Mouse (Mus musculus): ENCODE measurements at regions not wholly inside any gene's neighbourhood (a gene's known extent, or its start where the extent isn't known, plus 50 kb on each side); places are given as distances from the start of the nearest gene placed in this dataset.

DNA sequence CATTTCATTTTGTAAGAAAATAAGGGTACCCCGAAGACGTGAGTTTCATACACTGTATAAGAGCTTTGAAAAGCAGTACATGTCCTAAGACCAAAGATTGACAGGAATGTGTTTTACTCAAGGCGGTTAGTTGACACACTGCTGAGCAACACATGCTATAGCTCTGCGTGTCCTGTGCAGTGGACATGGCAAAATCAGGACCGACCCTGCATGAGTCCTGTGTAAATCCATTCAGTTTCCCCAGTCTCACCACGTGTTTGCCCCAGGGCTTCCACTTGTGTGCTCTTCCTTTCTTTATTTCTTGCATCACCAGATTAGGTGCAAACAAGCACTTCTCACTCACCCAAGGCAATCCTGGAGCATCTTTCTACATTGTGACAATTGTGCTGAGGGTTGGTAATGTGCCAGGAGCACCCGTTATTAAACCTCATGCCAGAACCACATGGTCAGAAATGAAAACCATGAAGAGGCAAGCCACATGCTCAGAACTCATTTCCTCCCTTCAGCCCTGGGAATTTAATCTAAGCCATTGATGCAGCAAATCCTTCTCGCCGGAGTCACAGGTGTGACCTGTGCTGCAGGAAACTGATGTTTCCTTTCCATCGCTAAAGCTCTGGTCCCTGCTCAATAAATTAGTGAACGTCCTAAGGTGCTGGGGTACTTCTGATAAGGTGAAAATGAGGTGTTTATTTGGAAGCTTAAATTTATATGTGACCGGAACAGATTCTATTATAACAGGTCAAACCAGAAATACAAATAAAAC lies 261.2 kb upstream of the Zwint start:
- Histone ChIP-seq H3K36me3 (no peaks in the 10 kb centered on the region), H3K4me1 (replicated peaks) (no peaks in the 10 kb centered on the region), H3K4me3 (replicated peaks) (no peak overlapping the region), H3K27me3 (no peaks in the 10 kb centered on the region), H3K9me3 (no peaks in the 10 kb centered on the region), H3K27ac (no peak overlapping the region), H3K4me2 (replicated peaks) (no peak overlapping the region), H3K9ac (replicated peaks) (no peak overlapping the region)
- WGBS, result 88% methylated on average over 12 of the region's 12 CpGs
- no peak for ATAC-seq

DNA sequence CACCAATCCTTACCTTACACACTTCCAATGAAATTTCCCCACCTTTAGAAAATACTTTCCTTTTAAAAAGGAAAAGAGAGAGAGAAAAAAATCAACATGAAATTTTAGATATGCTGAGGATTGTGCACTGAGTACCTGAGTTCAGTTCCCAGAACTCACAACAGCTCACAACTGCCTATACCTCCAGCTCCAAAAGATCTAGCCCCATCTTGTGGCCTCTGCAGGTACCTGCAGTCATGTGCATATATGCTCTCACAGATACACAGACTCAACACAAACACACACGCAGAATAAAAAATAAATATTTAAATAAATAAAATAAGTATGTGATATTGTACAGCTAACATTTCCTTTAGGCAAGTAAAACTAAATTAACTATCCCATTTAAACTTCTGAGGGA lies 260.3 kb upstream of the Zwint start:
- ATAC-seq, result no peak
- H3K4me3 ChIP-seq (replicated peaks), result no peak overlapping the region
- no peaks in the 10 kb centered on the region for H3K36me3 ChIP-seq
- H3K4me1 ChIP-seq (replicated peaks), result no peaks in the 10 kb centered on the region
- no peaks in the 10 kb centered on the region for H3K27me3 ChIP-seq
- H3K4me2 ChIP-seq (replicated peaks), result no peak overlapping the region
- no peak overlapping the region for H3K27ac ChIP-seq
- H3K9ac ChIP-seq (replicated peaks), result no peak overlapping the region
- 93% methylated on average over 1 of the region's 1 CpGs for WGBS
- H3K9me3 ChIP-seq, result no peaks in the 10 kb centered on the region

DNA sequence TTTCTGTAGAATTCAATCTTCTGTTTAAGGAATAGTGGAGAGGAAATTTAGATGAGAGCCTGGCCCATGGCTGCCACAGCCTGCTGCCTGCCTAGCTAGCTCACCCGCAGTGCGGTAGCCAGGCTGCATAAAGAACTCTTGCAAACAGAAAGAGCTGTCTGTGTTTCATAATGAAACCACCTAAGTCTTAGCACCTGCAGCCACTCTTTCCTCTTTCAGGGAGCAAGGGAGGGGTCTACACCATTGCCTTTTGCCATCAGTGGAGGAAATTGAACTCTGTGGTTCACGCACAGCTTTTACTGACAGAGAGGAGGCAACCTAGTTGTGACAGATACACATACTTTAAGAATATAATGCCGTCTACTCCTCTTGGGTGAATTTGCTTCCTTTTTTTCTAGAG lies 251.4 kb upstream of the Zwint start:
- H3K4me2 ChIP-seq (replicated peaks), result no peak overlapping the region
- H3K9ac ChIP-seq (replicated peaks), result no peak overlapping the region
- no peak for ATAC-seq
- H3K4me3 ChIP-seq (replicated peaks), result no peak overlapping the region
- WGBS, result 54% methylated on average over 4 of the region's 4 CpGs
- H3K36me3 ChIP-seq, result no peaks in the 10 kb centered on the region
- H3K27ac ChIP-seq, result no peak overlapping the region
- H3K4me1 ChIP-seq (replicated peaks), result no peaks in the 10 kb centered on the region
- no peaks in the 10 kb centered on the region for H3K9me3 ChIP-seq
- H3K27me3 ChIP-seq, result no peaks in the 10 kb centered on the region

DNA sequence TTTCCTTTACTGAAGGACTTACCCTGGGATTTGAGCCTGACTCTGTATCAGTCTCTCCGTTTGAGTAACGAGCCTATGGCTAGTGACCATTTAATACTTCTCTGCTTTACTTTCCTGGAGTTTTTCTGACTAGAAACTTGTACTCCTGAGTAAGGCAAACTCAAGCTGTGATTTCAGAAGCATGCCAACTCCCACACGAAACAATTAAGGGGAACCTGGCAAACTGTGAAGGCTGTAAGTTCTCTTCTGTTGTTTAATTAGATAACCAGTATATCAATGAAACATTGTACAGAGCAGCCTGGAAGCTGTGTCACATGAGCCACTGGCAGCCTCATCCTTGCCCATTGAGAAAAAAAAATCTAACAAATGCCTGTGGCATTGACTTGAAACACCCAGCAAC lies 244.3 kb upstream of the Zwint start:
- no peak overlapping the region for H3K27ac ChIP-seq
- no peak for ATAC-seq
- no peak overlapping the region for H3K4me2 ChIP-seq (replicated peaks)
- no peaks in the 10 kb centered on the region for H3K27me3 ChIP-seq
- H3K4me1 ChIP-seq (replicated peaks), result no peaks in the 10 kb centered on the region
- no peaks in the 10 kb centered on the region for H3K9me3 ChIP-seq
- 82% methylated on average over 3 of the region's 3 CpGs for WGBS
- no peak overlapping the region for H3K9ac ChIP-seq (replicated peaks)
- H3K36me3 ChIP-seq, result no peaks in the 10 kb centered on the region
- H3K4me3 ChIP-seq (replicated peaks), result no peak overlapping the region

DNA sequence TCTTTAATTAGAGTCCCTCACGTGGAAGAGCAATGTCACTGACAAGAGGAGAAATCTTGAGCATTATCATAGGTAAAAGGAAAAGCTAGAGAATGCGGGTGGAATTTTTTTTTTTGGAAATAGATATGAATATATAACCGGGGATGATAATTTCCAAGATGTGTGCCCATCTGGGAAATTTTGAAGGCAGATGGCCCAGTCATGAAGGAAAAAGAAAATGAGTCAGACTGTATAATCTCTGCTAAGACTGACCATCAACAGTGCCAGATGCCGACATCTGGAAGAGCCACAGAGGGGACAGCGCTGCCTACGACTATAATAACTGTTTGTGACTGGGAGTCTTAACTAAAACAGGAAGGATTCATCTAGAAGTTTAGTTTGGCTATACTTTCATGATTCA lies 243.0 kb upstream of the Zwint start:
- Histone ChIP-seq H3K27ac (no peak overlapping the region), H3K9me3 (no peaks in the 10 kb centered on the region), H3K27me3 (no peaks in the 10 kb centered on the region), H3K4me3 (replicated peaks) (no peak overlapping the region), H3K4me2 (replicated peaks) (no peak overlapping the region), H3K36me3 (no peaks in the 10 kb centered on the region), H3K9ac (replicated peaks) (no peak overlapping the region), H3K4me1 (replicated peaks) (no peaks in the 10 kb centered on the region)
- WGBS, result 83% methylated on average over 6 of the region's 6 CpGs
- no peak for ATAC-seq

DNA sequence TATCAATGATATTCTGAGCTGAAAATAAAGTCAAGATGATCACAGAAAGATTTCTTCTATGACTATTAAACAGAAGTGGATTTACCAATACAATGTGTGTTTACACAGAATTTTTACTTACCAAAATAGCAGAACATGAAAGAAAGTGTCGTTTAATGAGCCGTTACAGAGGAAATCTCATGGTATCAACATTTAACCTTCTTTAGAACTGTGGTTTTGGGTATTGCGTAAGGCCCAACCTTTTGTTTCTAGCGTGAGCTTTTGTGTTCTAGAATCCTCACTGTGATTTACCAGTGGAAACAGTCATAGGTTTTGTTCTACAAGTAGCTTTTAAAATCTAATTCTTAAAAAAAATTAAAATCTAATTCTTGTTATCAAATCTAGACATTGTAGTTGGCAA lies 200.0 kb upstream of the Zwint start:
- Histone ChIP-seq H3K4me1 (replicated peaks) (no peaks in the 10 kb centered on the region), H3K9me3 (no peaks in the 10 kb centered on the region), H3K27ac (no peak overlapping the region), H3K4me3 (replicated peaks) (no peak overlapping the region), H3K4me2 (replicated peaks) (no peak overlapping the region), H3K27me3 (no peaks in the 10 kb centered on the region), H3K9ac (replicated peaks) (no peak overlapping the region), H3K36me3 (no peaks in the 10 kb centered on the region)
- ATAC-seq, result no peak
- WGBS, result 87% methylated on average over 4 of the region's 4 CpGs

DNA sequence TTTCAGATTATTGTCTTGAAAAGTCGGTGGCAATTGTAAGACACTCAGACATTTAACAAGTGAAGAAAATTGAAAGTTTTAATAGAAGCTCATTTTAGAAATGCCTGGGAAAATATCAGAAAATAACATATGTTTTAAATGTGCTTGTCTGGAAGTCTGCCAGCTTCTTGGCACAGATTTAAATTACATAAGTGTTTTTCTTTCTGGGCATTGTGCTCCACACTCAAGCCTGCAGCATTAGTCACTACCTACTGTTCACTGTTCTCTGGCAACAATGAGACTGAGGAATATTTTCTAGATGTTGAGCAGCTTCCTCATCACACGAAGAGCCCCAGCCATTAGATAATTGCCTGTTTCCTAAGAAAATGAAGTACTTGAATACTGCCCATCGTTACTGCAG lies 170.3 kb upstream of the Zwint start:
- Histone ChIP-seq H3K9ac (replicated peaks) (no peak overlapping the region), H3K4me2 (replicated peaks) (no peak overlapping the region), H3K36me3 (no peaks in the 10 kb centered on the region), H3K4me3 (replicated peaks) (no peak overlapping the region), H3K27ac (no peak overlapping the region), H3K9me3 (no peaks in the 10 kb centered on the region), H3K4me1 (replicated peaks) (no peaks in the 10 kb centered on the region), H3K27me3 (no peaks in the 10 kb centered on the region)
- WGBS, result 76% methylated on average over 3 of the region's 3 CpGs
- no peak for ATAC-seq

DNA sequence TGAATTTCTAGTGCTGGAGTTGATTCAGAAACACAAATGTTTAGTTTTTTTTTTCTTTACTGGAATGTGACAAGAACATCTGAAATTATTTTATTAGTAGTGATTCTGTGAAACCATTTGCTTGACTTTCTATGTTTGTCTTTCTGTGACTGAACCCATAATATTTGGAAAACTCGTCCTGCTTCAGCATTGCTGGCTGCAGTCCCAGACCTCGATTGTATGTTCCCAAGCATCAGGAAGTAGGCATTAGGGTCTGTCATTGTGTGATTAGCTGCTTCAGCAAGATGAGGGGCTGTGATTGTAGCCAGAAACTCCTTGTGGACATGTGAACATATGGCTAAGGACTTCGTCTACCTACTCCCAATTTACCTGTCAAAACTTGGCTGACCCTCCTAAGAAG lies 122.2 kb upstream of the Zwint start:
- no peak overlapping the region for H3K4me3 ChIP-seq (replicated peaks)
- no peak for ATAC-seq
- H3K4me2 ChIP-seq (replicated peaks), result no peak overlapping the region
- 73% methylated on average over 3 of the region's 3 CpGs for WGBS
- H3K9ac ChIP-seq (replicated peaks), result no peak overlapping the region
- no peaks in the 10 kb centered on the region for H3K9me3 ChIP-seq
- H3K27ac ChIP-seq, result no peak overlapping the region
- no peaks in the 10 kb centered on the region for H3K36me3 ChIP-seq
- H3K27me3 ChIP-seq, result no peaks in the 10 kb centered on the region
- no peaks in the 10 kb centered on the region for H3K4me1 ChIP-seq (replicated peaks)

DNA sequence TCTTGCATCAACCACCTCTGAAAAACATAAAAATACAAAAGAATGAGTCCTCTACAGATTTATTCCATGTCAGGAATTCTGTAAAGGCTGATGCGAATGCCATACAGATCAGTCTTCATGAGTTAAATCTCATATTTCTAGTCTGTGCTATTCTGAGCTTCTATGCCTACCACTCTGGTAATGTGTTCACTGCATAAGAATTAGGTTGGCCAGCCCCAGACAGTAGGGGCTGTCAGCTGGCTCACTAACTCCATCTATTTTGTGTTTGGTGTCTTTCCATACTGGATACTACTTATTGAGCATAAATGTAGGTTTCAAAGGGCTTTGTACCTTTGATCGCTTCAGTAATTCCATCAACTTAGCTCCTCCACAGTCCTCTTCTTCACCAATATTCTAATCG lies 121.2 kb upstream of the Zwint start:
- WGBS, result 72% methylated on average over 3 of the region's 3 CpGs
- Histone ChIP-seq H3K4me3 (replicated peaks) (no peak overlapping the region), H3K4me1 (replicated peaks) (no peaks in the 10 kb centered on the region), H3K27me3 (no peaks in the 10 kb centered on the region), H3K27ac (no peak overlapping the region), H3K9me3 (no peaks in the 10 kb centered on the region), H3K36me3 (no peaks in the 10 kb centered on the region), H3K9ac (replicated peaks) (no peak overlapping the region), H3K4me2 (replicated peaks) (no peak overlapping the region)
- 0 out of 2 replicates have a peak, but pooled peaks have one; percentile 17 for ATAC-seq

DNA sequence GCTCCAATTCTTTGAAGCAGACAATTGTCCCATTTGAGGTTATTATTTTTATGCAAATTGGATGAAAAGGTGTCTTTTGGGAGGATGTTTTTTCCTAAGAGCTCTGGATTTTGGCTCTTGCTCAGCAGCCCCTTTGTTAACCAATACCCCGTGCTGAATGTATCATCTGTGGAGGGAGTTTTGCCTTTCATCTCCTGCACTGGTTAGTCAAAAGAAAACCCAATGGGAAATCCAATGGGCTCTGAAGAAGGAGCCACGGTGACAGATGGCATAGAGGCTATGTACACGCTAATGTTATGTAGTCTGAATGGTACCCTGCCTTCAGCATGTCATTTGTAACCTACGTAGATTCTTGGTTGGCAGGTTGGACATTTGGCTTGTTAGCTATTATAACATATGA lies 120.8 kb upstream of the Zwint start:
- H3K4me2 ChIP-seq (replicated peaks), result no peak overlapping the region
- H3K4me3 ChIP-seq (replicated peaks), result no peak overlapping the region
- peak; percentile 65; the same call in 1 of the 2 replicates for ATAC-seq
- 75% methylated on average over 4 of the region's 4 CpGs for WGBS
- H3K4me1 ChIP-seq (replicated peaks), result no peaks in the 10 kb centered on the region
- no peaks in the 10 kb centered on the region for H3K36me3 ChIP-seq
- no peak overlapping the region for H3K27ac ChIP-seq
- H3K9me3 ChIP-seq, result no peaks in the 10 kb centered on the region
- no peaks in the 10 kb centered on the region for H3K27me3 ChIP-seq
- H3K9ac ChIP-seq (replicated peaks), result no peak overlapping the region

DNA sequence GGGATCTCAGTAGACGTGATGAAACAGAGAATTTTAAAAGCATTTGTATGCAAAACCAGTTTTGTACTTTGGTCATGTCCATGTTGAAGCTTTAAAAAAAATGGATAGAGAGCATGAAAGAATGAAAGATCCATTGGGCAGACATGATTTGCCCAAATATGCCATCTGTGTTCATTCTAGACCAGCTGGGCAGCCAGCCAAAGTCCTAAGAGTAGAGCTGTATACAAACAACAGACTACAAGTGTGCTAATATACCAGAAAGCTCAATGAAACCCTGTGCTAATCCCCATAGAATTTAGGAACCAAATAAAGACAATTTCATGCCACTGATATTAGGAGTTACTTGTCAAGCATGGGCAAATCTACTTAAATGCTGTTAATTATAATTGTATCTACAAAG lies 105.1 kb upstream of the Zwint start:
- H3K4me3 ChIP-seq (replicated peaks), result no peak overlapping the region
- H3K9me3 ChIP-seq, result no peaks in the 10 kb centered on the region
- no peaks in the 10 kb centered on the region for H3K36me3 ChIP-seq
- ATAC-seq, result 0 out of 2 replicates have a peak, but pooled peaks have one; percentile 14
- H3K4me2 ChIP-seq (replicated peaks), result no peak overlapping the region
- no peaks in the 10 kb centered on the region for H3K27me3 ChIP-seq
- no peak overlapping the region for H3K27ac ChIP-seq
- H3K4me1 ChIP-seq (replicated peaks), result no peaks in the 10 kb centered on the region
- H3K9ac ChIP-seq (replicated peaks), result no peak overlapping the region
- 67% methylated on average over 1 of the region's 1 CpGs for WGBS

DNA sequence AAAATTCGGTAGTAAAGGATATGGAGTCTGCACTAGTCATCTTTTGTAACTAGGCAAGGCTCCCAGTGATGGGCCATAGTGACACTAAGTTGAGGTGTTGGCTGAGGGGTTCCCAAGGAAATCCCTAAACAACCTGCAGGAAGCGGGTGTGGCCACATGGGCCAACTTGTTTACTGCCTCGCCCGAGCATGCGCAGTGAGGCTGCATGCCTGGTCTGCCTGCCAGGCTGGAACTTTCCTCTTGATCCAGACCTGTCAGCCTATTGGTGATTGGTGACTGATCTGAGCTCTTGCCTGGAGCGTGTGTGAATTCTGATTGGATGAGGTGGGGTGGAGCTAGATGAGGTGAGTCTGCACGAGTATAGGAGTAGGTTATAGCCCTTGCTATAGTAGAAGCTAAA lies 103.1 kb upstream of the Zwint start:
- Histone ChIP-seq H3K27me3 (no peaks in the 10 kb centered on the region), H3K4me2 (replicated peaks) (no peak overlapping the region), H3K9ac (replicated peaks) (no peak overlapping the region), H3K9me3 (no peaks in the 10 kb centered on the region), H3K36me3 (no peaks in the 10 kb centered on the region), H3K4me3 (replicated peaks) (no peak overlapping the region), H3K27ac (no peak overlapping the region), H3K4me1 (replicated peaks) (no peaks in the 10 kb centered on the region)
- no peak for ATAC-seq
- 77% methylated on average over 7 of the region's 7 CpGs for WGBS

DNA sequence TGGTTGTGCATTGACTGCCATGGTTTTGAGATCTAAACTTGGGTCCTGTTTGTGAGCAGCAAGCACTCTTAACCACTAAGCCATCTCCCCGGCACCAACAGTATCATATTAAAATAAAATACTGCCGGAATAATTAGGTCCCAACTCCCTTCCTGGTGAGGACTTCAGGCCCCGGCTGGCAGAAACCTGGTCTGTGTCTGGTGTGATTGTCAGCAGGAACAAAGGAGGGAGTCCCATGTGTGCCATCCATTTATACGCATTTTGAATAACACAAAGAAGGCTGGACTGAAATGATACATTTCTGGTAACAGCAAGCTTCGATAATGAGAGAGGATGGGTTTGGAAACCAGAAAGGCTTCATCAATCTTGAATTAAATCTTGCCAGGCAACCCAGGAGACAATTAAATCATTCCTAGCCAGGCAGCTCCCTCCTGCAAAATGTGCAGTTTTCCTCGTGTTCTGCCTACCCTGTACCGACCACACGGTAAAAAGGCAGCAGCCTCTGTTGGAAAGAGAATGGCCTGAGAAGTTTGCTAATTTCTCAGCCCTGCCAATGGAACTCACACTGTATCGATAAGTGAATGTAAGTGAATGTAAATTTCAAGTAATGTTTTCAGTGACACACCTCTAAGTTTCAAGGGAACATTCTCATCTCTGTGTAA lies 80.5 kb upstream of the Zwint start:
- Histone ChIP-seq H3K4me3 (replicated peaks) (no peak overlapping the region), H3K4me1 (replicated peaks) (no peaks in the 10 kb centered on the region), H3K9ac (replicated peaks) (no peak overlapping the region), H3K4me2 (replicated peaks) (no peak overlapping the region), H3K27me3 (no peaks in the 10 kb centered on the region), H3K27ac (no peak overlapping the region), H3K9me3 (no peaks in the 10 kb centered on the region), H3K36me3 (no peaks in the 10 kb centered on the region)
- 64% methylated on average over 9 of the region's 9 CpGs for WGBS
- peak; percentile 63; the same call in 1 of the 2 replicates for ATAC-seq

Data from midbrain, embryonic 13.5 days (tissue).